Mouse (Mus musculus) MEL (cell line): ENCODE measurements at regions not wholly inside any gene's neighbourhood (a gene's known extent, or its start where the extent isn't known, plus 50 kb on each side); places are given as distances from the start of the nearest gene placed in this dataset.

ENCODE experiments used
- DNase-seq: peaks from one replicate; pipeline ENCODE4 v3.0.0; 2011; ENCODE audit warnings: low read depth, low spot score
- H3K27ac ChIP-seq: 2 replicates; pipeline ENCODE4 v1.5.1; 2012; ENCODE audit warnings: low read depth, mild to moderate bottlenecking, control low read depth, low read length, moderate library complexity; ENCODE audit not compliant: control insufficient read depth
- H3K27me3 ChIP-seq, 2 experiments: fragments of 150-350 bp in 1 of 2; sonication (generic) in 1 of 2; 2 replicates each; pipeline ENCODE4 v1.6.1; 2012; ENCODE audit warnings: low read length in 2 of 2, mild to moderate bottlenecking in 2 of 2, improper control_type of control experiment in 1 of 2, moderate library complexity in 1 of 2; ENCODE audit not compliant: insufficient read depth in 2 of 2, control insufficient read depth in 1 of 2
- H3K36me3 ChIP-seq, 2 experiments: 2 replicates each; pipeline ENCODE4 v1.6.1; 2012 to 2014; ENCODE audit warnings: low read length in 2 of 2, improper control_type of control experiment in 1 of 2, inconsistent platforms in 1 of 2, mild to moderate bottlenecking in 1 of 2; ENCODE audit not compliant: insufficient read depth in 2 of 2, control insufficient read depth in 1 of 2
- H3K4me1 ChIP-seq, 2 experiments: fragments of 150-350 bp in 1 of 2; sonication (generic) in 1 of 2; 2 replicates each; pipeline ENCODE4 v1.6.1; 2012; ENCODE audit warnings: low read length in 2 of 2, improper control_type of control experiment in 1 of 2, mild to moderate bottlenecking in 1 of 2; ENCODE audit not compliant: insufficient read depth in 2 of 2, control insufficient read depth in 1 of 2
- H3K4me3 ChIP-seq, 2 experiments: fragments of 150-350 bp in 1 of 2; sonication (generic) in 1 of 2; 2 replicates each; pipeline ENCODE4 v1.5.1; 2012; ENCODE audit warnings: low read depth in 2 of 2, low read length in 2 of 2, mild to moderate bottlenecking in 2 of 2, moderate library complexity in 2 of 2, control low read depth in 1 of 2, improper control_type of control experiment in 1 of 2; ENCODE audit not compliant: control insufficient read depth in 1 of 2, insufficient read depth in 1 of 2
- H3K79me2 ChIP-seq: 2 replicates; pipeline ENCODE4 v1.6.1; 2012; ENCODE audit warnings: mild to moderate bottlenecking, low read length, moderate library complexity; ENCODE audit not compliant: control insufficient read depth, poor library complexity, insufficient read depth
- H3K9ac ChIP-seq: 2 replicates; pipeline ENCODE4 v1.6.1; 2012; ENCODE audit warnings: low read depth, mild to moderate bottlenecking, control low read depth, low read length, moderate library complexity; ENCODE audit not compliant: control insufficient read depth, poor library complexity, severe bottlenecking
- H3K9me3 ChIP-seq: fragments of 150-350 bp; sonication (generic); replicated peaks from 2 replicates; pipeline ENCODE4 v1.6.1; 2012; ENCODE audit warnings: mild to moderate bottlenecking, low read length, improper control_type of control experiment, moderate library complexity; ENCODE audit not compliant: insufficient read depth
- BHLHE40 ChIP-seq: IDR thresholded peaks from 2 replicates; pipeline ENCODE4 v1.6.1; 2012; ENCODE audit warnings: low read depth, mild to moderate bottlenecking, inconsistent platforms, low read length, improper control_type of control experiment, borderline replicate concordance
- CHD2 ChIP-seq: IDR thresholded peaks from 2 replicates; pipeline ENCODE4 v1.6.1; 2011; ENCODE audit warnings: low read length, improper control_type of control experiment
- ETS1 ChIP-seq: IDR thresholded peaks from 2 replicates; pipeline ENCODE4 v1.6.1; 2012; ENCODE audit warnings: low read depth, mild to moderate bottlenecking, inconsistent platforms, low read length, improper control_type of control experiment, moderate library complexity
- GABPA ChIP-seq: IDR thresholded peaks from 2 replicates; pipeline ENCODE4 v1.6.1; 2012; ENCODE audit warnings: low read depth, mild to moderate bottlenecking, inconsistent platforms, low read length, improper control_type of control experiment, moderate library complexity
- HCFC1 ChIP-seq: IDR thresholded peaks from 2 replicates; pipeline ENCODE4 v1.6.1; 2012; ENCODE audit warnings: low read depth, mild to moderate bottlenecking, inconsistent platforms, low read length, improper control_type of control experiment, moderate library complexity
- JUND ChIP-seq: IDR thresholded peaks from 2 replicates; pipeline ENCODE4 v1.6.1; 2011; ENCODE audit warnings: low read depth, mild to moderate bottlenecking, improper control_type of control experiment, low read length
- MAFK ChIP-seq: IDR thresholded peaks from 2 replicates; pipeline ENCODE4 v1.6.1; 2011; ENCODE audit warnings: low read depth, mild to moderate bottlenecking, low read length, improper control_type of control experiment, borderline replicate concordance
- MAX ChIP-seq: IDR thresholded peaks from 2 replicates; pipeline ENCODE4 v1.6.1; 2011; ENCODE audit warnings: low read length, improper control_type of control experiment
- MAZ ChIP-seq: IDR thresholded peaks from 2 replicates; pipeline ENCODE4 v1.6.1; 2012; ENCODE audit warnings: low read depth, mild to moderate bottlenecking, inconsistent platforms, low read length, improper control_type of control experiment
- MEF2A ChIP-seq: IDR thresholded peaks from 2 replicates; pipeline ENCODE4 v1.6.1; 2014; ENCODE audit warnings: low read depth, mild to moderate bottlenecking, inconsistent platforms, low read length, improper control_type of control experiment; ENCODE audit not compliant: poor library complexity, insufficient replicate concordance, severe bottlenecking; ENCODE audit errors: extremely low read depth
- MXI1 ChIP-seq: IDR thresholded peaks from 2 replicates; pipeline ENCODE4 v1.6.1; 2011; ENCODE audit warnings: mild to moderate bottlenecking, low read depth, low read length, improper control_type of control experiment
- MYB ChIP-seq: IDR thresholded peaks from 2 replicates; pipeline ENCODE4 v1.6.1; 2011; ENCODE audit warnings: mild to moderate bottlenecking, low read depth, low read length, improper control_type of control experiment
- MYC ChIP-seq: IDR thresholded peaks from 2 replicates; pipeline ENCODE4 v1.6.1; 2011; ENCODE audit warnings: low read depth, mild to moderate bottlenecking, low read length, improper control_type of control experiment, moderate library complexity
- NELFE ChIP-seq: IDR thresholded peaks from 2 replicates; pipeline ENCODE4 v1.6.1; 2011; ENCODE audit warnings: low read depth, low read length, improper control_type of control experiment
- POLR2A ChIP-seq, 2 experiments: IDR thresholded peaks; 2 replicates each; pipeline ENCODE4 v1.6.1; 2011 to 2012; ENCODE audit warnings: low read length in 2 of 2, mild to moderate bottlenecking in 2 of 2, control low read depth in 1 of 2, improper control_type of control experiment in 1 of 2, low read depth in 1 of 2, moderate library complexity in 1 of 2; ENCODE audit not compliant: control insufficient read depth in 1 of 2, insufficient read depth in 1 of 2, poor library complexity in 1 of 2
- POLR2AphosphoS5 ChIP-seq: IDR thresholded peaks from 2 replicates; pipeline ENCODE4 v1.6.1; 2012; ENCODE audit warnings: low read depth, borderline replicate concordance, mild to moderate bottlenecking, inconsistent platforms, low read length, moderate library complexity, mixed read lengths
- RAD21 ChIP-seq: IDR thresholded peaks from 2 replicates; pipeline ENCODE4 v1.6.1; 2011; ENCODE audit warnings: mild to moderate bottlenecking, low read depth, low read length, improper control_type of control experiment
- RCOR1 ChIP-seq: IDR thresholded peaks from 2 replicates; pipeline ENCODE4 v1.6.1; 2012; ENCODE audit warnings: low read depth, mild to moderate bottlenecking, inconsistent platforms, low read length, improper control_type of control experiment
- SIN3A ChIP-seq: IDR thresholded peaks from 2 replicates; pipeline ENCODE4 v1.6.1; 2012; ENCODE audit warnings: low read length, improper control_type of control experiment, inconsistent platforms
- SMC3 ChIP-seq: IDR thresholded peaks from 2 replicates; pipeline ENCODE4 v1.6.1; 2011; ENCODE audit warnings: low read depth, low read length, improper control_type of control experiment
- TAL1 ChIP-seq: IDR thresholded peaks from 2 replicates; pipeline ENCODE4 v1.6.1; 2012; ENCODE audit warnings: mild to moderate bottlenecking, inconsistent platforms, low read length, moderate library complexity, mixed read lengths
- TBP ChIP-seq: IDR thresholded peaks from 2 replicates; pipeline ENCODE4 v1.8.0; 2011; ENCODE audit warnings: low read depth, low read length, improper control_type of control experiment
- ZKSCAN1 ChIP-seq: IDR thresholded peaks from 2 replicates; pipeline ENCODE4 v1.6.1; 2012; ENCODE audit warnings: low read depth, mild to moderate bottlenecking, inconsistent platforms, low read length, improper control_type of control experiment, moderate library complexity
- ZNF384 ChIP-seq: IDR thresholded peaks from 2 replicates; pipeline ENCODE4 v1.6.1; 2012; ENCODE audit warnings: low read depth, mild to moderate bottlenecking, inconsistent platforms, low read length, improper control_type of control experiment

GRCm38 (mm10) chrX:169508229-169508628, 176.8 kb upstream of the Mid1 start:
- no peak for DNase-seq
- H3K36me3 ChIP-seq = no peaks in the 10 kb centered on the region
- H3K9ac ChIP-seq = no peak overlapping the region
- no peak for TF ChIP-seq ETS1
- TF ChIP-seq MYC = no peak
- no peak for TF ChIP-seq MEF2A
- H3K4me1 ChIP-seq = no peaks in the 10 kb centered on the region
- H3K79me2 ChIP-seq = no peaks in the 10 kb centered on the region
- H3K27ac ChIP-seq = no peak overlapping the region
- H3K4me3 ChIP-seq = no peak overlapping the region
- no peaks in the 10 kb centered on the region for H3K9me3 ChIP-seq
- H3K27me3 ChIP-seq = no peaks in the 10 kb centered on the region

DNA sequence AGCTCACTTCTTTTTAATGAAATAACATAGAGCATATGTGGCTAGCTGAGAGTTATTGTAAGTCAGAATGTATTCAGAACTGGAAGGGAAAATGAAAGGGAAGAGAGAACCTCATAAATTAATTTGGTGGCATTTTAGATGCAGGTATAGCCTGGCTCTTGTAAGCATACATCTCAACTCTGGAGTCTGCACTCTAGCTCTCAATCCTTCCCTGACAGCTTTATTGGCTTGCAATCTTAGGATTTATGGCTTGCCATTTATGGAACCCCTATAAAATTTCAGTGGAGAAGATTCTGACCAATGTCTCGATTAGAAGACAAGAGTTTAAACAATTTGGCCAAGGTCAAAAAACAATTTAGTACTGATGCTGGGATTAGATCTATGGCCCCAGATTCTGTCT, 173.4 kb upstream of the Hccs start:
- no peaks in the 10 kb centered on the region for H3K79me2 ChIP-seq

DNA sequence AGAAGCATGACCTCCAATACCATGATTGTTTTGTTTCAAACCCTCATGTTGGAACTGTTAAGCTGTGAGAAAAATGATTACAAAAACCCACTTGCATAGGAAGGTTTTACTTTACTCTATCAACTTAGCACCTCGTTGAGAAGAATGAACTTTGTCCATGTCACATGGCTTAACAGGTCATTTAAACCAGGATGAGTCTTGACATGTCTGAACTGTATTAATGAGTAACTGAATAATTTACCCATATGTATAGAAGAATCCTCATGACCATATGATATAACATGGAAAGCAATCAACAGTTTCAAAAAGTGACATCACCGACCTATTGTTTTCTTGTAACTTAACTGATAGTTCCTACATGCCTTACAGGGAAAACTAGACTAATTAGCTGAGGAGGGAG, 153.3 kb upstream of the Hccs start:
- Histone ChIP-seq H3K27me3 (no peaks in the 10 kb centered on the region; a peak in 1 of 4 replicates), H3K36me3 (no peaks in the 10 kb centered on the region), H3K9me3 (no peaks in the 10 kb centered on the region), H3K27ac (no peak overlapping the region), H3K4me1 (no peaks in the 10 kb centered on the region), H3K79me2 (no peaks in the 10 kb centered on the region), H3K9ac (no peak overlapping the region), H3K4me3 (no peak overlapping the region)
- TF ChIP-seq ZKSCAN1 (no peak), CHD2 (no peak), ZNF384 (no peak), NELFE (no peak), BHLHE40 (no peak), MAFK (no peak), HCFC1 (no peak), MYC (no peak), SMC3 (no peak), POLR2AphosphoS5 (no peak), RAD21 (no peak), POLR2A (IDR thresholded peaks at IDR 0.05; ENCODE audit: control insufficient read depth in 1 of 2, insufficient read depth in 1 of 2, low read depth in 1 of 2, low read length in 2 of 2, poor library complexity in 1 of 2) (no peak)
- no peak for DNase-seq

More for the DNA sequence above, 173.4 kb upstream of the Hccs start:
- Histone ChIP-seq H3K4me1 (no peaks in the 10 kb centered on the region), H3K9me3 (no peaks in the 10 kb centered on the region), H3K36me3 (no peaks in the 10 kb centered on the region), H3K4me3 (no peak overlapping the region), H3K9ac (no peak overlapping the region), H3K27ac (no peak overlapping the region), H3K27me3 (no peaks in the 10 kb centered on the region)
- TF ChIP-seq ETS1 (no peak), SMC3 (no peak), ZKSCAN1 (no peak), SIN3A (no peak), GABPA (no peak), TBP (no peak), MAFK (no peak), MYB (no peak), MXI1 (no peak), MAZ (no peak), JUND (no peak), TAL1 (no peak), HCFC1 (no peak), CHD2 (no peak), MAX (no peak), RCOR1 (no peak)
- DNase-seq = no peak
